Mouse (Mus musculus): ENCODE results near the gene Rcbtb2.

DNA sequence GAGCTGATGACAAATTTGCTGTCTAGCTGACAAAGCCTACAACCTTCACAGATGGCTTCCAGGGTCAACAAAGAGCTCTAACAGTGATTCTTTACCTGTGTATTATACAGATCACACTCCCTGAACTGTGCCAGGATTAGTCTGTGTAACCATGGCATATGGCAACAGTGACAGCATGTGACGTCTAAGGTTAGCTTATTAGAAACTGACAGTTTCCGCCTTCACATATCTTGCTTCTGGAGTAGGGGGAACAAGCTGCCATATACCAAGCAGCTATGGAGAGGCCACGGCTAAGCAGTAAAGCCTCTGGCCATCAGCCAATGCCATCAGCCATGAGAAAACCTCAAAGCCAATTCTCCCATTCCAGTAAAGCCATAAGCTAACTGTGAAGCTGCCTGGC lies 103.5 kb downstream of the Rcbtb2 start:
- TF ChIP-seq CTCF (IDR thresholded peaks at IDR 0.05; ENCODE audit: low read depth): no peak
- no peak for TF ChIP-seq EP300 (optimal IDR thresholded peaks at IDR 0.05)

All from stomach, postnatal 0 days (tissue).